Mouse (Mus musculus) embryonic facial prominence, embryonic 14.5 days (tissue): ENCODE data around the gene Arf1. TPM values are rescaled to one million over a fixed set of nuclear protein-coding genes. Genes with fewer than 3 reads are reported as not detected.

ENCODE experiments used
- ATAC-seq: fragments of 200-750 bp; cut with Nextera tagmentation; 2 replicates; pipeline ENCODE4 v1.8.0; 2017; ENCODE audit warnings: low read depth, moderate number of reproducible peaks, moderate TSS enrichment
- DNase-seq: peaks from one replicate; pipeline ENCODE4 v3.0.0-alpha.2; 2015; ENCODE audit warnings: low spot score
- H3K27ac ChIP-seq: fragments of 300-500 bp; sonication (generic); replicated peaks from 2 replicates; pipeline ENCODE4 v1.5.1; 2014; ENCODE audit warnings: low read depth, mild to moderate bottlenecking, low read length, moderate library complexity
- H3K27me3 ChIP-seq: fragments of 300-500 bp; sonication (generic); replicated peaks from 2 replicates; pipeline ENCODE4 v1.6.1; 2014; ENCODE audit warnings: low read length; ENCODE audit not compliant: control insufficient read depth, insufficient read depth
- H3K36me3 ChIP-seq: fragments of 300-500 bp; sonication (generic); 2 replicates; pipeline ENCODE4 v1.6.1; 2014; ENCODE audit warnings: low read length, mixed read lengths; ENCODE audit not compliant: control insufficient read depth, insufficient read depth
- H3K4me1 ChIP-seq: fragments of 300-500 bp; sonication (generic); 2 replicates; pipeline ENCODE4 v1.6.1; 2014; ENCODE audit warnings: antibody characterized with exemption, low read length; ENCODE audit not compliant: control insufficient read depth, insufficient read depth
- H3K4me2 ChIP-seq: fragments of 300-500 bp; sonication (generic); 2 replicates; pipeline ENCODE4 v1.6.1; 2014; ENCODE audit warnings: low read depth, mild to moderate bottlenecking, low read length, moderate library complexity, mixed read lengths
- H3K4me3 ChIP-seq: fragments of 300-500 bp; sonication (generic); 2 replicates; pipeline ENCODE4 v1.5.1; 2014; ENCODE audit warnings: low read depth, mild to moderate bottlenecking, low read length
- H3K9ac ChIP-seq: fragments of 300-500 bp; sonication (generic); 2 replicates; pipeline ENCODE4 v1.6.1; 2014; ENCODE audit warnings: low read depth, mild to moderate bottlenecking, low read length, moderate library complexity, mixed read lengths
- H3K9me3 ChIP-seq: fragments of 300-500 bp; sonication (generic); 2 replicates; pipeline ENCODE4 v1.6.1; 2016; ENCODE audit warnings: low read length; ENCODE audit not compliant: control insufficient read depth
- WGBS: fragments of 180-500 bp; shearing (Covaris S2); extraction: QIAGEN DNeasy Blood & Tissue Kit; methylation state at CpG from one replicate; pipeline ENCODE4 v1.1.7; 2014; 5-methylcytosine and 5-hydroxymethylcytosine counted together
- polyA plus RNA-seq: library from polyadenylated mRNA; unstranded; fragments of >200 nt; fragmentation: Nextera tagmentation; extraction: Ambion mirVana; gene quantifications from 2 replicates; pipeline ENCODE4 v1.2.1, GENCODE M21; 2014

The Arf1 gene
- polyA plus RNA-seq, 1 experiment from 2014 or later: 665 TPM

GRCm38 (mm10) chr11:59209580-59209979, 18.5 kb downstream of the Arf1 start:
- no peaks in the 10 kb centered on the region for H3K9me3 ChIP-seq
- H3K4me1 ChIP-seq: no peaks in the 10 kb centered on the region; the same call in 1 of the 2 replicates
- H3K4me3 ChIP-seq: peak overlapping the region; percentile 91
- ATAC-seq (no peak), DNase-seq (no peak)
- H3K9ac ChIP-seq: peak overlapping the region; percentile 93; the same call in 1 of the 2 replicates
- peaks cover 66% of the 10 kb centered on the region for H3K36me3 ChIP-seq
- H3K4me2 ChIP-seq: peak overlapping the region; percentile 79
- WGBS: 67% methylated on average over 5 of the region's 5 CpGs
- no peak overlapping the region; the same call in 1 of the 2 replicates for H3K27ac ChIP-seq
- no peaks in the 10 kb centered on the region for H3K27me3 ChIP-seq

GRCm38 (mm10) chr11:59209003-59209441, 19.0 kb downstream of the Arf1 start:
- Histone ChIP-seq H3K4me3 (peak overlapping the region; percentile 91), H3K36me3 (peaks cover 70% of the 10 kb centered on the region)
- WGBS: 9% methylated on average over 17 of the region's 18 CpGs

GRCm38 (mm10) chr11:59208153-59208831, 19.8 kb downstream of the Arf1 start, which contains the start of gene 2310033P09Rik:
TSS of gene 2310033P09Rik (plus strand) at chr11:59208321.
- Histone ChIP-seq H3K9ac (peak within 1 kb of the TSS; percentile 93), H3K36me3 (peaks cover 67% of the 10 kb centered on the region), H3K9me3 (no peaks in the 10 kb centered on the region), H3K4me2 (peak within 1 kb of the TSS; percentile 79), H3K27me3 (no peaks in the 10 kb centered on the region), H3K4me3 (peak within 1 kb of the TSS; percentile 91), H3K4me1 (no peaks in the 10 kb centered on the region; the same call in 1 of the 2 replicates), H3K27ac (peak within 1 kb of the TSS; percentile 94)
- DNase-seq (peak; percentile 96), ATAC-seq (peak; percentile 87)
- 0% methylated on average over 48 of the region's 67 CpGs for WGBS

More at GRCm38 (mm10) chr11:59209003-59209441, 19.0 kb downstream of the Arf1 start:
- H3K9ac ChIP-seq: peak overlapping the region; percentile 93
- H3K4me1 ChIP-seq: no peaks in the 10 kb centered on the region; the same call in 1 of the 2 replicates
- no peaks in the 10 kb centered on the region for H3K9me3 ChIP-seq
- ATAC-seq: peak; percentile 61
- DNase-seq: peak; percentile 83
- H3K4me2 ChIP-seq: peak overlapping the region; percentile 79
- H3K27me3 ChIP-seq: no peaks in the 10 kb centered on the region
- peak overlapping the region; percentile 94 for H3K27ac ChIP-seq

GRCm38 (mm10) chr11:59202081-59202995, 25.7 kb downstream of the Arf1 start, which contains the start of gene Mrpl55:
TSS of gene Mrpl55 (plus strand) at chr11:59202486.
- peak; percentile 97 for DNase-seq
- no peaks in the 10 kb centered on the region for H3K27me3 ChIP-seq
- H3K27ac ChIP-seq: peak within 1 kb of the TSS; percentile 68
- ATAC-seq: peak; percentile 94
- peaks cover 28% of the 10 kb centered on the region for H3K36me3 ChIP-seq
- H3K4me1 ChIP-seq: peaks cover 7% of the 10 kb centered on the region; the same call in 1 of the 2 replicates
- no peaks in the 10 kb centered on the region for H3K9me3 ChIP-seq
- peak within 1 kb of the TSS; percentile 81 for H3K9ac ChIP-seq
- WGBS: under 1% methylated on average over 62 of the region's 63 CpGs
- H3K4me2 ChIP-seq: peak within 1 kb of the TSS; percentile 95
- peak within 1 kb of the TSS; percentile 86 for H3K4me3 ChIP-seq

- Histone ChIP-seq H3K9ac (peak overlapping the region; percentile 81), H3K27me3 (no peaks in the 10 kb centered on the region), H3K36me3 (peaks cover 25% of the 10 kb centered on the region), H3K4me2 (peak overlapping the region; percentile 95), H3K4me1 (peaks cover 7% of the 10 kb centered on the region; the same call in 1 of the 2 replicates), H3K9me3 (no peaks in the 10 kb centered on the region), H3K27ac (peak overlapping the region; percentile 68), H3K4me3 (peak overlapping the region; percentile 86)
- no peak for DNase-seq
- no peak for ATAC-seq
- WGBS: 33% methylated on average over 16 of the region's 16 CpGs
Measured at GRCm38 (mm10) chr11:59201216-59202002, 26.7 kb downstream of the Arf1 start.

- no peak overlapping the region for H3K9ac ChIP-seq
- no peaks in the 10 kb centered on the region for H3K9me3 ChIP-seq
- H3K27me3 ChIP-seq: no peaks in the 10 kb centered on the region
- no peak overlapping the region for H3K4me3 ChIP-seq
- ATAC-seq (no peak), DNase-seq (no peak)
- no peak overlapping the region for H3K27ac ChIP-seq
- H3K36me3 ChIP-seq: peaks cover 2% of the 10 kb centered on the region; the same call in 1 of the 2 replicates
- H3K4me2 ChIP-seq: no peak overlapping the region
- peaks cover 3% of the 10 kb centered on the region; the same call in 1 of the 2 replicates for H3K4me1 ChIP-seq
Measured at GRCm38 (mm10) chr11:59196230-59196629, 31.8 kb downstream of the Arf1 start.

GRCm38 (mm10) chr11:59192059-59192386, 36.0 kb downstream of the Arf1 start, which contains the start of gene Guk1:
TSS of gene Guk1 (minus strand) at chr11:59192212.
- H3K4me3 ChIP-seq: peak within 1 kb of the TSS; percentile 63
- ATAC-seq (no peak), DNase-seq (peak; percentile 95)
- H3K27me3 ChIP-seq: no peaks in the 10 kb centered on the region
- peak within 1 kb of the TSS; percentile 63 for H3K4me2 ChIP-seq
- H3K9ac ChIP-seq: peak within 1 kb of the TSS; percentile 78
- peak within 1 kb of the TSS; percentile 85 for H3K27ac ChIP-seq
- no peaks in the 10 kb centered on the region for H3K9me3 ChIP-seq
- no peaks in the 10 kb centered on the region for H3K36me3 ChIP-seq
- no peaks in the 10 kb centered on the region for H3K4me1 ChIP-seq
- whole genome bisulfite sequencing: 5% methylated on average over 13 of the region's 16 CpGs
